Mouse (Mus musculus): ENCODE measurements around the gene Gm4131. TPM values are rescaled to one million over a fixed set of nuclear protein-coding genes. Genes with fewer than 3 reads are reported as not detected.

The Gm4131 gene
- polyA plus RNA-seq, 1 experiment from 2014 or later = 0.36 TPM

- no peak overlapping the region for H3K9ac ChIP-seq (ENCODE audit: low read depth, low read length)
- H3K4me3 ChIP-seq (ENCODE audit: low read depth, low read length) = no peak overlapping the region
- no peak overlapping the region for H3K27ac ChIP-seq (ENCODE audit: low read length)
- 88% methylated on average over 7 of the region's 7 CpGs for WGBS
- no peak overlapping the region for H3K4me2 ChIP-seq (ENCODE audit: low read length)
- no peaks in the 10 kb centered on the region for H3K4me1 ChIP-seq (ENCODE audit: control insufficient read depth, insufficient read depth, low read length)
- H3K27me3 ChIP-seq (ENCODE audit: control insufficient read depth, insufficient read depth, low read depth, low read length) = no peaks in the 10 kb centered on the region
- ATAC-seq = no peak
- H3K9me3 ChIP-seq (replicated peaks; ENCODE audit: control insufficient read depth, low read length, poor library complexity, severe bottlenecking) = no peaks in the 10 kb centered on the region
- H3K36me3 ChIP-seq (ENCODE audit: control insufficient read depth, insufficient read depth, low read length) = no peaks in the 10 kb centered on the region
These were observed 120.1 kb downstream of the Gm4131 start for GRCm38 (mm10) chr14:62446385-62447213.

- no peak for ATAC-seq
- Histone ChIP-seq H3K4me2 (ENCODE audit: low read length) (no peak overlapping the region), H3K9ac (ENCODE audit: low read depth, low read length) (no peak overlapping the region), H3K27me3 (ENCODE audit: control insufficient read depth, insufficient read depth, low read depth, low read length) (no peaks in the 10 kb centered on the region), H3K27ac (ENCODE audit: low read length) (no peak overlapping the region), H3K9me3 (replicated peaks; ENCODE audit: control insufficient read depth, low read length, poor library complexity, severe bottlenecking) (no peaks in the 10 kb centered on the region), H3K4me1 (ENCODE audit: control insufficient read depth, insufficient read depth, low read length) (no peaks in the 10 kb centered on the region), H3K4me3 (ENCODE audit: low read depth, low read length) (no peak overlapping the region), H3K36me3 (ENCODE audit: control insufficient read depth, insufficient read depth, low read length) (no peaks in the 10 kb centered on the region)
- 85% methylated on average over 6 of the region's 6 CpGs for WGBS
These were observed 122.8 kb downstream of the Gm4131 start for GRCm38 (mm10) chr14:62443840-62444430.

- 40% methylated on average over 1 of the region's 1 CpGs for WGBS
- H3K9me3 ChIP-seq (replicated peaks; ENCODE audit: control insufficient read depth, low read length, poor library complexity, severe bottlenecking) = no peaks in the 10 kb centered on the region
These were observed 123.8 kb downstream of the Gm4131 start for GRCm38 (mm10) chr14:62442971-62443370.

GRCm38 (mm10) chr14:62440036-62440435, 126.7 kb downstream of the Gm4131 start:
- no peak overlapping the region for H3K9ac ChIP-seq (ENCODE audit: low read depth, low read length)
- no peaks in the 10 kb centered on the region for H3K27me3 ChIP-seq (ENCODE audit: control insufficient read depth, insufficient read depth, low read depth, low read length)
- H3K9me3 ChIP-seq (replicated peaks; ENCODE audit: control insufficient read depth, low read length, poor library complexity, severe bottlenecking) = no peaks in the 10 kb centered on the region
- H3K27ac ChIP-seq (ENCODE audit: low read length) = no peak overlapping the region
- H3K4me3 ChIP-seq (ENCODE audit: low read depth, low read length) = no peak overlapping the region
- no peaks in the 10 kb centered on the region for H3K36me3 ChIP-seq (ENCODE audit: control insufficient read depth, insufficient read depth, low read length)
- H3K4me1 ChIP-seq (ENCODE audit: control insufficient read depth, insufficient read depth, low read length) = no peaks in the 10 kb centered on the region
- no peak overlapping the region for H3K4me2 ChIP-seq (ENCODE audit: low read length)
- ATAC-seq = no peak

More at GRCm38 (mm10) chr14:62442971-62443370, 123.8 kb downstream of the Gm4131 start:
- H3K27ac ChIP-seq (ENCODE audit: low read length) = no peak overlapping the region
- no peak overlapping the region for H3K4me2 ChIP-seq (ENCODE audit: low read length)
- no peak for ATAC-seq
- no peak overlapping the region for H3K9ac ChIP-seq (ENCODE audit: low read depth, low read length)
- H3K4me3 ChIP-seq (ENCODE audit: low read depth, low read length) = no peak overlapping the region
- no peaks in the 10 kb centered on the region for H3K36me3 ChIP-seq (ENCODE audit: control insufficient read depth, insufficient read depth, low read length)
- no peaks in the 10 kb centered on the region for H3K4me1 ChIP-seq (ENCODE audit: control insufficient read depth, insufficient read depth, low read length)
- H3K27me3 ChIP-seq (ENCODE audit: control insufficient read depth, insufficient read depth, low read depth, low read length) = no peaks in the 10 kb centered on the region

- H3K4me1 ChIP-seq (ENCODE audit: control insufficient read depth, insufficient read depth, low read length) = no peaks in the 10 kb centered on the region
- H3K27me3 ChIP-seq (ENCODE audit: control insufficient read depth, insufficient read depth, low read depth, low read length) = no peaks in the 10 kb centered on the region
- H3K9ac ChIP-seq (ENCODE audit: low read depth, low read length) = no peak overlapping the region
- WGBS = 86% methylated on average over 4 of the region's 4 CpGs
- ATAC-seq = no peak
- no peak overlapping the region for H3K4me2 ChIP-seq (ENCODE audit: low read length)
- no peak overlapping the region for H3K27ac ChIP-seq (ENCODE audit: low read length)
- no peaks in the 10 kb centered on the region for H3K9me3 ChIP-seq (replicated peaks; ENCODE audit: control insufficient read depth, low read length, poor library complexity, severe bottlenecking)
- no peaks in the 10 kb centered on the region for H3K36me3 ChIP-seq (ENCODE audit: control insufficient read depth, insufficient read depth, low read length)
- H3K4me3 ChIP-seq (ENCODE audit: low read depth, low read length) = no peak overlapping the region
These were observed 128.5 kb downstream of the Gm4131 start for GRCm38 (mm10) chr14:62438236-62438635.

GRCm38 (mm10) chr14:62437806-62438205, 128.9 kb downstream of the Gm4131 start:
- no peak for ATAC-seq
- Histone ChIP-seq H3K4me1 (ENCODE audit: control insufficient read depth, insufficient read depth, low read length) (no peaks in the 10 kb centered on the region), H3K9me3 (replicated peaks; ENCODE audit: control insufficient read depth, low read length, poor library complexity, severe bottlenecking) (no peaks in the 10 kb centered on the region), H3K4me2 (ENCODE audit: low read length) (no peak overlapping the region), H3K27me3 (ENCODE audit: control insufficient read depth, insufficient read depth, low read depth, low read length) (no peaks in the 10 kb centered on the region), H3K9ac (ENCODE audit: low read depth, low read length) (no peak overlapping the region), H3K4me3 (ENCODE audit: low read depth, low read length) (no peak overlapping the region), H3K36me3 (ENCODE audit: control insufficient read depth, insufficient read depth, low read length) (no peaks in the 10 kb centered on the region), H3K27ac (ENCODE audit: low read length) (no peak overlapping the region)
- 92% methylated on average over 2 of the region's 2 CpGs for WGBS

- no peak for ATAC-seq
- WGBS = 53% methylated on average over 2 of the region's 2 CpGs
These were observed 141.4 kb downstream of the Gm4131 start for GRCm38 (mm10) chr14:62425277-62425691.

GRCm38 (mm10) chr14:62422265-62422664, 144.5 kb downstream of the Gm4131 start:
- Histone ChIP-seq H3K4me1 (ENCODE audit: control insufficient read depth, insufficient read depth, low read length) (no peaks in the 10 kb centered on the region; the same call in 1 of the 2 replicates), H3K36me3 (ENCODE audit: control insufficient read depth, insufficient read depth, low read length) (no peaks in the 10 kb centered on the region), H3K27ac (ENCODE audit: low read length) (no peak overlapping the region), H3K27me3 (ENCODE audit: control insufficient read depth, insufficient read depth, low read depth, low read length) (no peaks in the 10 kb centered on the region), H3K4me3 (ENCODE audit: low read depth, low read length) (no peak overlapping the region), H3K9ac (ENCODE audit: low read depth, low read length) (no peak overlapping the region), H3K9me3 (replicated peaks; ENCODE audit: control insufficient read depth, low read length, poor library complexity, severe bottlenecking) (no peaks in the 10 kb centered on the region), H3K4me2 (ENCODE audit: low read length) (no peak overlapping the region)
- 61% methylated on average over 4 of the region's 4 CpGs for WGBS
- no peak for ATAC-seq

More at GRCm38 (mm10) chr14:62425277-62425691, 141.4 kb downstream of the Gm4131 start:
- H3K9me3 ChIP-seq (replicated peaks; ENCODE audit: control insufficient read depth, low read length, poor library complexity, severe bottlenecking) = no peaks in the 10 kb centered on the region
- no peaks in the 10 kb centered on the region for H3K4me1 ChIP-seq (ENCODE audit: control insufficient read depth, insufficient read depth, low read length)
- no peaks in the 10 kb centered on the region for H3K27me3 ChIP-seq (ENCODE audit: control insufficient read depth, insufficient read depth, low read depth, low read length)
- H3K27ac ChIP-seq (ENCODE audit: low read length) = no peak overlapping the region
- H3K4me3 ChIP-seq (ENCODE audit: low read depth, low read length) = no peak overlapping the region
- H3K9ac ChIP-seq (ENCODE audit: low read depth, low read length) = no peak overlapping the region
- no peak overlapping the region for H3K4me2 ChIP-seq (ENCODE audit: low read length)
- H3K36me3 ChIP-seq (ENCODE audit: control insufficient read depth, insufficient read depth, low read length) = no peaks in the 10 kb centered on the region

- Histone ChIP-seq H3K4me2 (ENCODE audit: low read length) (no peak overlapping the region), H3K4me3 (ENCODE audit: low read depth, low read length) (no peak overlapping the region), H3K4me1 (ENCODE audit: control insufficient read depth, insufficient read depth, low read length) (peaks cover 6% of the 10 kb centered on the region; the same call in 1 of the 2 replicates), H3K9me3 (replicated peaks; ENCODE audit: control insufficient read depth, low read length, poor library complexity, severe bottlenecking) (no peaks in the 10 kb centered on the region), H3K27ac (ENCODE audit: low read length) (peak overlapping the region; percentile 67), H3K27me3 (ENCODE audit: control insufficient read depth, insufficient read depth, low read depth, low read length) (no peaks in the 10 kb centered on the region), H3K36me3 (ENCODE audit: control insufficient read depth, insufficient read depth, low read length) (no peaks in the 10 kb centered on the region), H3K9ac (ENCODE audit: low read depth, low read length) (no peak overlapping the region)
- no peak for ATAC-seq
- WGBS = 90% methylated on average over 3 of the region's 3 CpGs
These were observed 149.2 kb downstream of the Gm4131 start for GRCm38 (mm10) chr14:62417501-62417900.
